Mouse (Mus musculus) right cerebral cortex, postnatal 14 days (tissue): Measurements from ENCODE around the gene Dnajb5.

Experiments
- DNase-seq: peaks from one replicate; pipeline ENCODE4 v3.0.0; 2022

Gene Dnajb5

DNA sequence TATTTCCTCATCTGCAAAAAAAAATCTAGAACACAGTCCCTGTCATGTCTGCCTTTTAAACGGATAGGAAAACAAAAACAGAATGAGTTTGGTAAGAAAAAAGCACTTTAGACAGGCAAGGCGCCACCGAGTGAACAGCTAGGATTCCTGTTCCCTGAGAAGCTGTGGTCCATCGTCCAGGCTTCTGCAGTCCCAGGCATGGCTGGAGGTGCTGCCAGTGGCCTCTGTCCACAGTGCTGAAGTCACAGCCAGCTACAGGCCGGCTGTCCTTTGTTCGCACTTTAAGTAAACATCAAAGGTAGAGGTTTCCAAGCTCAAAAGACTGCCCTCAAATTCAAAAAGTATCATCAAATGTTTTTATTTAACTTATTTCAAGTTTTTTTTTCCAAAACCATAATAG lies 4.6 kb upstream of the Dnajb5 start:
- peak; percentile 33 for DNase-seq

DNA sequence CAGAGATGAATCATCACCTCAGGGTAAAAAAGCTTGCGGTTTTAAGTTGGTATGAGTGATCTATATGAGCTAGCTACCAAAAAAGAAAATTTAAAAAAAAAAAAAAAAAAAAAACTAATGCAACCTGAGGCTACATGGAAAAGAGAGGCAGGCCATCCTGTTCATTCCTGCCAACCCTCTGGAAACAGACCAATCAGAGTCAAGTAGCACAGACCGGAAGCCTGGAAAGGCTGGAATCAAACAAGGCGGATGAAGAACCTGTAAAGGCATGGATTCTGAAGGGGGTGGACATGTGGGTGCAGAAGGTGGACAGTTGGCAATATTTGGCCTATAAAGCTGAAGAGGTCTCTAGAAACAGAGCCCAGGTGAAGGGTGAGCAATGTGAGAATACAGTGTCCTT lies 4.2 kb upstream of the Dnajb5 start:
- DNase-seq, result peak; percentile 9

DNA sequence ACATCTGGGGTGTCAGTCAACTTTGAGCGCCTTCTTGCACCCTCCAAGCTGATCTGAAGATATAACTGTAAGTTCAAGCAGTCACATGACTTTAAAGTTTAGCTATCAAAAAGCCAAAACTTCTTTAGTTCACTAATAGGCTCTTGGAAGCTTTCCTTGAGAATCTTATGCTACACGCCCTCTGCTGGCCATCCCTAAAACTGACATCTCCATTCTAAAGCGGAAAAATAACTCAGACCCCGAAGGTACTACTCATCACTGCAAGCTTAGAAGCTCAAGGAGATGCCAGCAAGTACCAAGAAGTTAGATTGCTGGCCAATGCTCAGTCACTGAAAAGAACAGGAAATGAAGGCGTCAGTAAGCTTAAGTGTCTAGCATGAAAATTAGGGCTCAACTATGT lies 3.7 kb upstream of the Dnajb5 start:
- DNase-seq, result peak; percentile 79

DNA sequence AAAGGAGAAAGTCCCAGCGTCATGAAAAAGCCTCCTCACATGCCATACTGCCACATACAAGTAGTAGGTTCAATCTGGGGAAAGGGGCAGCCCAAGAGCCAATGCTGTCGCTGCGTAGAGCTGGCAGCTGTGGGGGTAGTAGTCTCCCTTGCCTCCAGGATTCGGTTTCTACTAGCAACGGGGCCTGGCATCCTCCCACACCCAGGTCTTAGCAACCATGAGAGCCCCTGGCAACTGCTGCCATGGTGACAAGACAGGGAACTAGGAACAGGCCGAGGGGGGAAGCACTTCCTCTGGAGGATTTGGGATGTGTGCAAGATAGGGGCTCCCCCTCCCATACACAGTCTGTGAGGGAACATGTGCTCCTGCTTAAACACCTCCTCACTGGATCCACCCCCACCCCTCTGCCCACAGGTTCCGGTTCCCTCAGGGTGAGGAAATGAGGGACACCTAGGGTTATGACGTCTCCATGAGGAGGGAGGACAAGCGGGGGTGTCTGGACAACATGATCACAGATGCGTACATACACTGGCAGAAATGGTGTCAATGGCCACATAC lies 2.8 kb upstream of the Dnajb5 start:
- peak; percentile 88 for DNase-seq

DNA sequence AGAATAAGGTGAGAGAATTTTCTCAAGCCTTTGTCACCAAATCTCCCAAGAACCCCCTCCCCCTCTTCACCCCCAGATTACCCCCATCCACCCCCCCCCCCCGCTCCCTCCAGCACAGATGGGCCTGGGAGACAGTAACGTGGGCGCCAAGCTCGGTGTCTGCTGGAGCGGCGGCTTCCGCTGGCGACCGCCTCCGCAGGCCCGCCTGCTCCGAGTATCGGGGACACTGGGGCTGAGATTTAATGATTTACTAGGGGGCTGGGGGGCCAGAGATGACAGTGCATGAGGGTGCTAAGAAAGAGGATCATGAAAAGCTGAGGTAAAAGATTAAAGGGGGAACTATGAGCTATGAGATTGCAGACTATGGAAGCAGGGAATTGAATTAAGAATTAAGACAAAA lies 1.1 kb upstream of the Dnajb5 start:
- peak; percentile 57 for DNase-seq

DNA sequence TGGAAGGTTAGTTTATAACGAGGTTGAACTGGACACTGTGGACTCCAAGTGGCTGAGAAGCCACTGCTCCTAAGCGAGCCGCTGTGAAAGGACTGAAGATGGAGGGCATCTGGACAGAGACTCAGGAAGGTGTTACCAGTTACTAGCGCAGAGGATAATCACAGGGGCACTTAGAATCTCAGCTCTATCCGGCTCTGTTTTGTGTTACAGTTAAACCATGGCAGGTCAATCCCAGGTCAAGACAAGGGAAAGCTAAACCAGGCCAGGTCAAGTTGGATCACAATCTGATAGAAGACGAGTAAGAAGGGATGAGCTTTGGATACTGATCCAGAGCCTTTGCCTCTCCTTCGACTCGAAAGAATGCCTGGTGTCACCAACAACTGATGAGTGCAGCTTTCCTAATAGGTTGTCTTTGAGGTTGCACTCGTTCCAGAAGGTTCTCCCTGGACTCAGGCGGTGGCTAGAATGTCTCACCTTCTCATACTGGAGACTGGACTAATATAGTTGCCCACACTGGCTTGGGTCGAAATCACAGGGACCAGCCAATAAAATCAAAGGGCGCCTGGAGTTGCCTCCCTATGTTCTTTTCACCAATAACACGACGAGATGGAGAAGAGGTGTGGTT lies 451 bp upstream of the Dnajb5 start:
- no peak for DNase-seq

DNA sequence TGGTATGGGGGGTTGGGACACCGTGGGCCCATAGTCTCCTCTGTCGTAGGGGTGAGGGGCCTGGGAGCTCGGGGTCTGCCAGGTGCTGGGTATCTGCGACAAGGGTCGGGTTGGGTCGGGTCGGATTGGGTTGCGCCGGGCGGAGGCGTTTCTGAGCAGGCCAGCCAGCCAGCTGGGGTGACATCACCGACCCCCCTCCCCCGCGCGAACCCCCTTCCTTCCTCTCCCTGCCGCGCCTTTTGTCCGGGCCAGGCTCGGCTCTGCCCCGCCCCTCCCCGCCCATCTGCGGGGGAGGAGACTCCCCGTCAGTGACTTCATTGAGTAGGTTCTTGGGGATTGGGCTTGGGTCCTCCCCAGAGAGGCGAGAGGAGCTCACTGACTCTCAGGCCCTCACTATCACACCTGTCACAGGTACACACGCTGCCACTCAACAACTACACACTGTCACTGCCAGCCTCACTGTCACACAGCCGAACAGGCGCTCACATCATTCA lies 498 bp downstream of the Dnajb5 start:
- peak; percentile 86 for DNase-seq

DNA sequence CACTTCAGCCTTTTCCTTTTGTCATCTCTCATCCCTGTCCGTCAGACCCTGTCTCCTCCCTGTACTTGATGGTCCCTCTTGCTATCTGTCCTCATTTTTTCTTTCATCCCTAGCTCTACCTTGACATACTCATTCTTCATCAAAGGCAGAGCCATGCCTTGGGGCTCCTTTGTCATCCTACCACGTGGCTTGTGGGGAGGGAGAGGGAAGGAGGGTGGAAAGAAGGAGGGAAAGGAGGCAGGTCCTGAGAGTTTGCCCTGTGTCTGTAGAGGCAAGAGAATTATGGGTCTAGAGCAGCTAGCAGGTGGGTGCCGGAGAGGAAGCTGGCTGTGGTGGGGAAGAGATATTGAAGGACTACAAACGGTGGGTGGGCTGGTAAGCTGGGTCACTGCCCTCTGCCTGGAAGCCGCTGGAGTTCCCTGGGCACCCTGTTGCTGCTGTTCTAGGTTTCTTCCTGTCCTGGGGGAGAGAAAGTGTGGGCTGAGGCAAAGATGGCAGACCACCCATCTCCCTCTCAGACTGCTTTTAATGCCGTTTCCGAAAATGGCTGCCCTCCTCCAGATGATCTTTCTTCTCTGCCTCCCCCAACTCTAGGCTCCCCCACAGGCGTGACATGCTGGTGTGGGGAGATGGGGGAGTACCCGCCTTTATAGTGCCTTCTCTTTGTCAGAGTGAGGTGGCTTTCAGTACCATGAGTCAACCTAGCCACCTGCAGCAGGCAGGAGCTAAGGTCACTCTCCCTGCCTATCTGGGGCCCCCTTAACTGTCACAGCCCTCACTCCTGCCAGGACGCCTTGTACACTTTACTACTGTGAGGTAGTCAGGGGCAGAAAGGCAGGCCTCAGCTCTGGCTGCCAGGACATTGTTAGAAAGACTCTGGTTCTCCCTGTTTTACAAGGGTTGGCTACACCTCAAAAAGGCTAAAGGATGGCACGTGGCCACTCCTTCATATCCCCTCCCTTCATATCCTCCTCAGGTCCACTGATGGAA lies 1.9 kb downstream of the Dnajb5 start:
- DNase-seq, result peak; percentile 14

DNA sequence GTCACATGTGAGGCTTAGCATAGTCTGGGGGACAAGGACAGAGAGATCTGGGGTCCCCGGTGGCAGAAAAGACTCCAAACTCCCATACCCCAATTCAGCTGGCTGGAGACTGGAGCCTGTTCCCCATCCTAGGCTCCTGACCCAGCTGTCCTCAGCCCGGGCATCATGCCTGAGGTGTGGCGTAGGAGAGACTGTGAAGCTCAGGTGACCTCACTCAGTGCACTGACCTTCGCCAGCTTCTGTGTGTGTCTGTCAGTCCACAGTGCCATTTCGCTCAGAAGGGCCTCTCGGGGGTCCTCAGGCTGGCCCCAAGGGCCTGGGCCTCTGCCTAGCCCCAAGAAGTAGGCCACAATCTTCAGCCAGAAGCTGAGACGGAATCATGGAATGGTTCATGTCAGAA lies 2.9 kb downstream of the Dnajb5 start:
- peak; percentile 9 for DNase-seq

DNA sequence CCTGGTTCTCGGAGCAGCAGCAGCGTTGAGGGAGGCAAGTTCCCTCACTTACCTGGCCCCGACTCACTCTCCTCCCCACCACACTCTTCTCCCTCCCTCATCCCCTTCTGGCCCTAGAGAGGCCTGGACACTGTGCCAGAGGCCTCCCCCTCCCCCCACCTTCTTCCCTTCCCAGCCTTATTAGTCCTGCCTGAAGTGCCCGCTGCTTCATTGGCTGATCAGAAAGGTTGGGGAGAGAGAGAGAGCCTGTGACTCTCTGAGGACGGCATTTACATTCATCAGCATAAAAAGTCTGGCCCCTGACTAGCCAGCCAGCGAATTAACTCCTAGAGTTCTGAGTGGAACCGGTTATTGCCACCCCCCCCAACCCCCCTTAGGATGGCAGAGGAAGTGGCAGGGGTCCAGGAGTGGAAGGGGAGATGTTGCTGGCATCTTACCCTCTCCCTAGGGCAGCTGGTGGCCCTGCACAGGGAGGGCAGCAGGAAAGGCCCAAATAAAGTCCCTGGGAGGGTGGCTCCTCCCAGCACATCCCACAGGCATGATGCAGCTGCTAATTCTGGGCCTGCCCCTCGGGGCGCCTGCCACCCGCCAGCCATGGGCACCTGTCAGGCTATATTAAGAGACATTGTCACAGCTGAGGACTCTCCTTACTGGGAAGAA lies 4.0 kb downstream of the Dnajb5 start:
- DNase-seq, result no peak

DNA sequence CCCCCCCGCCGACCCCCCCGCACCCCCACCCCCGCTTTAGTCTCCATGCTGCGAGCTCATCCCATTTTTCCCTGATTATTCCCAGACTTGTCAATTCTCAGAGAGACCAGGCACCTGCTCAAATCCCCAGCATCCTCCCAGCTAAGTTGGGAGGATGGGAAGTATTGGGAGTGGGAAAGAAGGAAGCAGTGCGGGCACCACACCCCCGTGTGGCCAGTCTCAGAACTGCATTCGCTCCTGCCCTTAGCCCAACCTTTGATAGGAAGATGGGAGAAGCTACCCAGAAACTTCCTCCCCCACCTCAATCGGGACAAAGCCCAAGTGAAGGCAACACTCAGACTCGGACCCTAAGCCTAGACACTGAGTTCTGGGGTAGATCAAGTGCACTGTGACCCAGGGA lies 4.7 kb downstream of the Dnajb5 start:
- peak; percentile 84 for DNase-seq

DNA sequence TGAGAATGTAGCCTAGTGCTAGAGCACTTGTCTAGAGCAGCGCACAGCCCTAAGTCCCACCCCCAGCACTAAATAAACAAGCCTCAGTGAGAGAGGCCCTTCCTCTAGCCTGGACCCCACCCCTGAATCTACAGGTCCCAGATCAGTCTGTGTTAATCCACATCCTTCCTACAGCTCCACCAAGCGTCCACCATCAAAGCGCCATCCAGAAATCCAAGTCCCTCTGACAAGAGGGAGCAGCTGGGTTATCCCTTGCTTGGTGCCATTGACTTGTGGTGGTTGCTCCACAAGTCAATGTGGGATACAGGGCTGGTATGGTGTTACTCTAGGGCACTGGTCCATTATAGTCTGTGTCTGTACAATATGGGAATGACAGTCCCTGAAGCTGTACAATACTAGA lies 5.6 kb downstream of the Dnajb5 start:
- no peak for DNase-seq

DNA sequence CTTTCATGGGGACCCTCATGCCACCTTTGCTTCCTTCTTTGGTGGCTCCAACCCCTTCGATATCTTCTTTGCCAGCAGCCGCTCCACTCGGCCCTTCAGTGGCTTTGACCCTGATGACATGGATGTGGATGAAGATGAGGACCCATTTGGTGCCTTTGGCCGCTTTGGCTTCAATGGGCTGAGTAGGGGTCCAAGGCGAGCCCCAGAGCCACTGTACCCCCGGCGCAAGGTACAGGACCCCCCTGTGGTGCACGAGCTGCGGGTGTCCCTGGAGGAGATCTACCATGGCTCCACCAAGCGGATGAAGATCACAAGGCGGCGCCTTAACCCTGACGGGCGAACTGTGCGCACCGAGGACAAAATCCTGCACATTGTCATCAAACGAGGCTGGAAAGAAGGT lies 7.0 kb downstream of the Dnajb5 start:
- DNase-seq, result no peak

DNA sequence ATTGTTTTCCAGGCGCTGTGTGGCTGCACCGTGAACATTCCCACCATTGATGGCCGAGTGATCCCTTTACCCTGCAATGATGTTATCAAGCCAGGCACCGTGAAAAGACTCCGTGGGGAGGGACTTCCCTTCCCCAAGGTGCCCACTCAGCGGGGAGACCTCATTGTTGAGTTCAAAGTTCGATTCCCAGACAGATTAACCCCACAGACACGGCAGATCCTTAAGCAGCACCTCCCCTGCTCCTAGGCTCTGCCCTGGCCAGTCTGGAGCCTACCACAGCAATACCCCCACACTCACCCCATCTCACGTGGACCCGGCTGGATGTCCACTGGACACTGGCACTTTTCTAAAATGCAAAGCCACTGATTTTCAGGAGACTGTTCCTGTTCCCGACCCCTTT lies 7.7 kb downstream of the Dnajb5 start:
- no peak for DNase-seq

DNA sequence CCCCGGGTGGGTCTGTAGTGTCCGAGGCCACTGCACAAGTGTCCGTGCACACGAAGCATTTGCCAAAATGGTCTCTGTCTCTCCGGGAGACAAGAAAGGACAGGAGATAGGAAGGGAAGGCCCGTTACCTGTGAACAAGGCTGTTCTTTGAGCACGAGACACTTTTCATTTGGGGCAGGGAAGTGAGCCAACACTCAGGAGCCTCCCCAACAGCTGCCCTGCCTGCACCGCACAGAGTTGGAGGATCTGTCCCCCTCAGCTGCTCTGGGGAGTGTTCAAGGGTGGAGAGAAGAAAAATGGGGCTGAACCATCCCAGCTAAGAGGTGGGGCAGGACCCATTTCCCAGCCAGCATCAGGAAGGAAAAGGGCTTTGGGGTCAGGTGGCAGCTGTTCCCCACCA lies 8.4 kb downstream of the Dnajb5 start:
- DNase-seq, result no peak

DNA sequence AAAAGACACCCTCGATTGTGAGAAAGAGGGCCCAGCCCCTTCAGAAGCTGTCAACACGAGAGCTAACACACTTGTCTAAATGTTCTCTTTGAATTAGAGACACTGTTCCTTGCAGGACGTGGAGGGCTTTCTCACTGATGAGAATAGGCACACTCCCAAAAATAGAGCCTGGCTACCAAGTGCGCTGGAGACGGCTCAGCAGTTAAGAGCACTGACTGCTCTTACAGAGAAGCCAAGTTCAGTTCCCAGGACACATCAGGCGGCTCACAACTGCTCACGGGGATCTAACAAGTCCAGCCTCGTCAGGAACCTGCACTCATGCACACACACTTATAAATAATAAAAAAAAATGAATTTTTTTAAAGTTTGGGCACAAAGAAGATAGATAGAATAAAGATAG lies 9.3 kb downstream of the Dnajb5 start:
- no peak for DNase-seq

DNA sequence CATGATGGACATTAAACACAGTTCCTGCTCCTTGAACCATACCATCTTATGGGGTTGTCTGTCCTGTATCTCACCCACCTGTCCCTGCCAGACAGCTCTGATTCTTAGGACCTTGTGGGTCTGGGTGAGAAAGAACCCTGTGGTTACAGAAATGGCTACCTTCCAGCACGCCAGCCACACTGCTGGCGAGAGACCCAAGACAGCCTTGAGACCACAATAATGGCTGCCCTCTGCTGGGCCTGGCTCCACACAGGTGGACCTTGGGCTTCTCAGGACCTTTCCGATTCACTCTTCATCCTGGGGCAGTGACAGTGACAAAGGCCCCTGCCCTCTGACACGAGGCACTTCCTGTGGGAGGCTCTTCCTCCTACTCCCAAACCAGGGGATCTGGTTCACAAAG lies 9.8 kb downstream of the Dnajb5 start:
- no peak for DNase-seq

DNA sequence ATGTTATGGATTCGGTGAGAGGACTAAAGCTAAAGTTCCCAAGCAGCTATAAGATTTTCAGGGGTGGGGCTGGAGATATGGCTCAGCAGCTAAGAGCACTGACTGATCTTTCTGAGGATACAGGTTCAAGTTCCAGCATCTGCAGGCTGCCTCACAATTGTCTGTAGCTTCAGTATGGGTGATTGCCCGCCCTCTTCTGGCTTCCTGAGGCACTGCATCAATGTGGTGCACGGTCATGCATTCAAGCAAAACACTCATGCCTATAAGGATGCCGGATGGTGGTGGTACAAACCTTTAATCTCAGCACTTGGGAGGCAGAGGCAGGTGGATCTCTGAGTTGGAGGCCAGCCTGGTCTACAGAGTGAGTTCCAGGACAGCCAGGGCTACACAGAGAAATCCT lies 12.0 kb downstream of the Dnajb5 start:
- peak; percentile 54 for DNase-seq

DNA sequence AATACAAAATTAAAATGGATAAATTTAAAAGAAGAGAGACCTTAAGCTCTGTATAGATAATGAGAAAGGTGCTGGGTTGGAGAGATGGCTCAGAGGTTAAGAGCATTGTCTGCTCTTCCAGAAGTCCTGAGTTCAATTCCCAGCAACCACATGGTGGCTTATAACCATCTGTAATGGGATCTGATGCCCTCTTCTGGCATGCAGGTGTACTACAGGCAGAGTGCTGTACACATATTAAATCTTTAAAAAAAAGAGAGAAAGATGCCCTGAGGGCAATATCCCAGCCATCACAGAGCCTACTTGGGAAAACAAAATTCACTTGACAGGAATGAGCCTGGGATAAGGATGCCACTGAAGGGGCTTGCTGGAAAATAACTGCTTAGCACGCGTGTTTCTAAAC lies 13.9 kb downstream of the Dnajb5 start:
- no peak for DNase-seq

DNA sequence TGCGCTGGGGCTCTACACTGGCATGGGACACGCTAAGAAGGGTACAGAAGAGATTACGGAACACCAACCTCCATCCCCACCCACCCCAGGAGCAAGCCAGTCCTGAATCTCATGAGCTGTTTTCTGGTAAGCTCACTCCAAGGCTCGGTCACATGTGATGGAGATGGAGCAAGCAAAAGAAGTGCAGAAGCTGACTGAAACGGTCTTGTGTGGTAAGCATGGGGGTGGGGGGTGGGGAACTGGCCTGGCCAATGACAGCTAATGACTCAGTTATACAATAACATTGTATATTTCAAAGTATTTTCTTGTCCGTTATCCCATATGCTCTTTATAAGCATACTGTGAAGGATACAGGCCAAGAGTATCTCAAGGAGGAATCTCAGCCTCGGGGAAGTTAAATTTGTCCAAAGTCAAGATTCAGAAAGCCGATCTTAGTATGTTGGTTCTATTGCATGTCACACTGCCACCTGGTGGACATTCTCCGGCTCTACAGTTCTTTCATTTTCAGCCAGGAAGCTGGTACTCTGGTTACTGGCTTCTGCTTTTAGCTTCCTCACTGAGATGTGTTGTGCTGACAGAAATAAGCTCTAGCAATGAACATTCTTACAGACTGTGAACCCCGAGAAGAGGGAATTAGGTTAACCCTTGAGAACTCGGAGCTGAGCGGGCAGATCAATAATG lies 15.6 kb downstream of the Dnajb5 start:
- no peak for DNase-seq

DNA sequence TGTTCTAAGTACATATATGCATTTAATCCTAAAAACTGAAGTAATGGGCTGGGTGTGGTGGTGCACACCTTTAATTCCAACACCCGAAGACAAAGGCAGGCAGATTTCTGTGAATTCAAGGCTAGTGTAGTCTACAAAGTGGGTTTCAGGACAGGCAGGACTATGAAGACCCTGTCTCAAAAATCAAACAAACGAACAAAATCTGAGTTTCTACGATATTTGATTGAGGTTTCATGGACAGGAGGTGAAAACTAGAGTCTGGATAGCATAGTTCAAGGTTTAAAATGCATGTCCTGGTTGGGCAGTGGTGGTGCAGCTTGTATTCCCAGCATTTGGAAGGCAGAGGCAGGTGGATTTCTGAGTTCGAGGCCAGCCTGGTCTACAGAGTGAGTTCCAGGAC lies 19.7 kb downstream of the Dnajb5 start, which contains the start of gene 1700022I11Rik:
Gene 1700022I11Rik (plus strand): TSS at position 301 of the 400 bp plus-strand sequence.
- no peak for DNase-seq

DNA sequence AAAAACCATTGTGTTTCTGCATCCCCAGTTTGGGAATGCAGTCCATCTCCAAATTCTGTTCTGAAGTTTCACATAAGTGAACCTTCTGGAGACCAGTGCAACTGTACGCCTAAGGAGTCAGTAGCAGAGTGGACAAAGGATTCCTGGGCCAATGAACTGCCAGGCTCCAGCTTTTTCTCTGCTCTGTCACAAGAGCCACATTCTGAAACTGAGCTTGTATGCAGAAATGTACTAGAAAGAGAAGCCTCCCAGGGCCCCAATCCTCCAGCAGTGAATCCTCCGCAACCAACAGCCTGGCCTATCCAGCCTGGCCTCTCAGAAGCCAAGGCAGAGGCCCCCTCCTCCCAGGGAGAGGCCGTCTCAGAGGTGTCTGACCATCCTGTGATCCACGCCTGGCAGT lies 23.3 kb downstream of the Dnajb5 start:
- DNase-seq, result no peak

DNA sequence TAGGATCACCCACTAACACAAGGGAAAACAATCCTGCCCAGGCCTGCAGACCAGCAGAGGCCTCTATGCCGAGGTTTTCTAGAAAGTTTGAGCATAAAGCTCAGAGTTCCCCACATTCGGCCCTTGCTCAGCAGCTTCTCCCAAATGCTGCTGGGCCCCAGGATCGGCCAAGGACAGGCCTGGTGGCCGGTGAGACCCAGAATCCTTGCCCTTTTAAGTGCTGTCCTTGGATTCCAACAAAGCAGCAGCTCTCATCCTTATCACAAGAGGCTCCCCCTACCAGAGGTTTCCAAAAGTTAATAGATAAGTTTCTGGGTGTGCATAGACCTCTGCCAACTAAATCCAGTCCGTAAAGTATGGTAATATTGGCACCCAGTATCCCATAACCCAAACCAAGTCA lies 24.3 kb downstream of the Dnajb5 start:
- DNase-seq, result no peak
